Mouse (Mus musculus) left cerebral cortex, adult 18-20 months (tissue): ENCODE data around the gene Cfc1. TPM values are rescaled to one million over a fixed set of nuclear protein-coding genes. Genes with fewer than 3 reads are reported as not detected.

Experiments
- DNase-seq, 2 experiments: peaks; one replicate each; pipeline ENCODE4 v3.0.0; 2021 to 2022; ENCODE audit warnings: low spot score in 2 of 2, mixed read lengths in 1 of 2
- total RNA-seq, 2 experiments: library from RNA; stranded (reverse); gene quantifications; 2 replicates each; pipeline ENCODE4 v1.2.3; 2021

The Cfc1 gene
- total RNA-seq, 2 experiments from 2014 or later: not detected

DNA sequence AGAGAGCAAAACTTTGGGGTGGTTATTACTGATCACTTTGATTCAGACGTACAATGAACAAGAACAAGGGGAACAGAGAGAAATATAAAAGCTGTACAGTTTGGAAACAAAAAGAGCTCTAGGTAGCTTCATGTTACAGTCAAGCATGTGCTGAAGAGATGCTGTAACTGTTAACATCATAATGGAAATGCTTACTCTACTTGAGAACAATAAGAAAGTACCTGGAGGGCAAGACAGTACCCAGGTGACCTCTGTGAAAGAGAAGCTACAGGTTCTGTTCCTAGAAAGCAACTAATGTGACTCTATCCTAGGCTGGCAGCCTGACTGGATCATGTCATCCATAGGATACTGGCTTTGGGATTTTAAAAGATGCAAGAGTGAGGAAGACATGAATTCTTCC is 11.6 kb downstream of the Cfc1 start:
- DNase-seq: no peak

DNA sequence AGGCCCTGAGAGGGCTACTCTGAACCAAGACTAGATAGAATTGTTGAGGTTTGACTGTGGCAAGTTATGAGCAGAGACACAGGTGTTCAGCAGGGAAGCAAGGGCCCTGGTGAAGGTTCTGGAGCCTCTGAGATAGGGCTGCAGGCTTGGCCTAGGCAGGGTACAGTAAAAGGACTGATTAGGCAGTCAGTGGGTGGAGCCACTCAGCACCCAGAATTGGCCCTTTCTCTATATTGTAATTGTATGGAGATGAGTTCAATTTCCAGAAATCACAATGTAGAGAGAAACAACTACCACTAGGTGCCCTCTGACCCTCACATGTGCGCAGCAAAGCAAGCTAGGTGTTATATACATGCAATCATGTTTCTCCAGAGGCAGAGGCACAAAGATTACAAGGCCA is 18.2 kb downstream of the Cfc1 start:
- DNase-seq: no peak

DNA sequence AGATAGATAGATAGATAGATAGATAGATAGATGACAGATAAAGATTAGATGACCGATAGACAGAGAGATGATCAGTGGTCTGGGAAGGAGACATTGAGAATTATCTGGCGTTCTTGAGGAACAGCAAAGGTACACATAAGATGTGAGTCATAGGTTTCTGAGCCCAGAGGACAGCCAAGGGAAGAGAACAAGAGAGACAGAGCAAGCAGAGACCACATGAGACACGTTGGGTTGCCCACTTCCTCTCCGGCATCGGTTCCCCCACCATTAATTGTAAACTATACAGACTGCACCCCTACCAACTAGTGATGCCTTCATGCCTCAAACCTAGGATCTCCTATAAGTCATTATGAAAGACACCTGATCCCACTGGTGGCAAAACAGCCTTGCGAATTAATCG is 18.8 kb downstream of the Cfc1 start:
- no peak for DNase-seq

DNA sequence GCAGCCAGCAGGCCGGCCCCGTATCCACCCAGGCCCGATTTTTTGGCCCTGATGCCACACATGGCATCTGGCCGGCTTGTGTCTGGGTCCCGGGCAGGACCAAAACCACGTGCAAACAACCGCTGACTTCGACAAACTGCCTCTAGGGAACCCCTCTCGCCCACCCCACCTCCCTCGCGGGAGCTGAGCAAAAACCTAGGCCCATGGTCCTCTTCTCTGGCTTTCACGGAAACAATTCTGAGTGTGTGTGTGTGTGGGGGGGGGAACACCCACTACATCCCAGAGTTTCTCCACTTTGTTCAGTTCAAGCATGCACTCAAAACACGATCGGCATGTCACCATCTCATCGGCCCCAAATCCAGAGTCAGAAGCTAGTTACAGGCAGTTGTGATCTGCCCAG is 25.4 kb downstream of the Cfc1 start, which contains the start of gene Prss40:
TSS of gene Prss40 (minus strand) at position 101 of the 400 bp plus-strand sequence.
- DNase-seq: no peak

DNA sequence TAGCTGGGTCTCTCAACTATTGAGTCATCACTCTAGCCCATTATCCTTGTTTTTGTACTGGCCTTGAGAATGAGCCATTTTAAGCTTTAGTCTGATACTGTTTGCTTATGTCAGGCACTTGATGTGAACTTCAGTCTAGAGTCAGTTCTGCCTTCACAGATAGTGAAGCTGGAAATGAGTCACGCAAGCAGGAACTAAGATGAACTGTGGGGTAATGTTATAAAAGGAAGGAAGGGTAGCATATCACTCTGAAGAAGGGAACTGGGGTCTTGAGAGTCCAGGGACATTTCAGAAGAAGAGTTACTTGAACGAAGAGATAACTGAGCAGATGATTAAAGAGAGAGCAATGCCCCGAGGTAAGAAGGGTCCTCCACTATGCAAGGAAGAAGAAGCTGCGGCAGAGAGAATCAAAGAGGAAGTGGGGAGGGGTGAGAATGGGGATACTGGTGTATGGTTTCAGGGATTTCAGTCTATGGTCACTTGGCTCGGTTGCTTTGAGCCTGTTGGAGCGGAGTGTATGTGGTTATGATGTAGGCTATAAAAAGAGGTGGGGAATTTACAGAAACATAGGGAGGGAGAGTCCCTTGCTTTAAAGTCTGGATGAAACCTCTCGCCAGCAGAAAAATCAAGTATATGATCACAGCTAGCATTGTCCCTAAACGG is 29.1 kb downstream of the Cfc1 start:
- DNase-seq: no peak

DNA sequence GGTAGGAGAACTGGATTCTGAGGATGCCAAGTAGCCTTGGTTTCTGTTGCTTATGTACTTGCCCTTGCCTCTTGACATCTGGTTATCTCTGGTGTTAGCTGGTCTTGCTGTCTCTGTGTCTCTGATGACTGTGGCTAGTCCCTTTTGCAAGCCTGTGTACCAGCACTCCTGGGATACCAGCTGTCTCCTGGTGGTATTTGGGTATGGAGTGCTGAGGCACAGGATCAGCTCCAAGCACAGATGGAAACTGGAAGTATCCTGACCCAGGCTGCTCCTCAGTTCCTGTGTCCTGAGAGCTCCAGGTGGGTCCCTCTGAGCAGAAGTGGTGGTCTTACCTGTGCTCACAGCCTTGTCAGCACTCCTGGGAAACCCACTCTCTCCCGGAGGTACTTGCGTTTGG is 32.7 kb downstream of the Cfc1 start:
- no peak for DNase-seq

DNA sequence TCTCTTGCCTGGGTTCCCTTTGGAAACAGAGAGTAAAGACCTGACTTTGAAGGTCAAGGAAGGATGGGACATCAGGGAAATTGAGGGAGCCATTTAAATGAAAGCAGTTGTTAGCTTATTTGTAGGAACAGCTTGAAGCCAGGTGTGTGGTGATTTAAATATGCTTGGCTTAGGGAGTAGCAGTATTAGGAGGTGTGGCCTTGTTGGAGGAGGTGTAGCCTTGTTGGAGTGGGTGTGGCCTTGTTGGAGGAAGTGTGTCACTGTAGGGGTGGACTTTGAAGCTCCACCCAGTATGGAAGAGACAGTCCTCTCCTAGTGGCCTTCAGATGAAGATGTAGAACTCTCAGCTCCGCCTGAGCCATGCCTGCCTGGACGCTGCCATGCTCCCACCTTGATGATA is 34.4 kb downstream of the Cfc1 start:
- no peak for DNase-seq

DNA sequence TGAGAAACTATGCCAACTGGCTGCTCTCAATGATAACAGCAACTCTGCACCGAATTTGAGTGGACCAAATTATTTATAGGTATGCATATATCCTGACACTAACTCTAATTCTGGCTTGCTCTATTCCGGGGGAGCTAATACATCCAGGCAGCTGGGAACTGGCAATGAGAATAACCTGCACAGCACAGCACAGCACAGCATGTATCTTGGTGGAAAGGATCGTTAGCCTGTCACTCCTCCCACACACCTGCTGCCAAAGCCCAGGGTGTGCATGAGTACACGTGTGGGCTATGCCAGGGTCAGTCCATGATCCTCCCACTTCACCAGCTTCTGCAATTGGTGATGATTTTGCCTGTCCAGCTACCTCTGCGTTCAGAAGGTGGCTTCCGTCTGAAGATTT is 36.0 kb downstream of the Cfc1 start:
- DNase-seq: peak; percentile 33 to 63

DNA sequence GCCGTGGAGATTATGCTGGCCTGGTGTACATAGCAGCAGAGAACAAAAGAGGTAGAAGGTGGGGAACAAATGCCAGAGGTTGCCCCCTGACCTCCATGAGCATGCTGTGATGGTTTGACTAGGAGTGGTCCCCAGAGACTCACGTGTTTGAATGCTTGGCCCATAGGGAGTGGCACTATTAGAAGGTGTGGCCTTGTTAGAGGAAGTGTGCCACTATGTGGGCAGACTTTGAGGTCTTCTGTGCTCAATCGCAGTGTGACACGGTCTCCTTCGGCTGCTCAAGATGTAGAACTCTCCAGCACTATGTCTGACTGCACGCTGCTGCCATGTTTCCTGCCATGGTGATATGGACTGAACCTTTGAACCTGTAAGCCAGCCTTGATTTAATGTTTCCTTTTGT is 37.8 kb downstream of the Cfc1 start:
- DNase-seq: no peak

DNA sequence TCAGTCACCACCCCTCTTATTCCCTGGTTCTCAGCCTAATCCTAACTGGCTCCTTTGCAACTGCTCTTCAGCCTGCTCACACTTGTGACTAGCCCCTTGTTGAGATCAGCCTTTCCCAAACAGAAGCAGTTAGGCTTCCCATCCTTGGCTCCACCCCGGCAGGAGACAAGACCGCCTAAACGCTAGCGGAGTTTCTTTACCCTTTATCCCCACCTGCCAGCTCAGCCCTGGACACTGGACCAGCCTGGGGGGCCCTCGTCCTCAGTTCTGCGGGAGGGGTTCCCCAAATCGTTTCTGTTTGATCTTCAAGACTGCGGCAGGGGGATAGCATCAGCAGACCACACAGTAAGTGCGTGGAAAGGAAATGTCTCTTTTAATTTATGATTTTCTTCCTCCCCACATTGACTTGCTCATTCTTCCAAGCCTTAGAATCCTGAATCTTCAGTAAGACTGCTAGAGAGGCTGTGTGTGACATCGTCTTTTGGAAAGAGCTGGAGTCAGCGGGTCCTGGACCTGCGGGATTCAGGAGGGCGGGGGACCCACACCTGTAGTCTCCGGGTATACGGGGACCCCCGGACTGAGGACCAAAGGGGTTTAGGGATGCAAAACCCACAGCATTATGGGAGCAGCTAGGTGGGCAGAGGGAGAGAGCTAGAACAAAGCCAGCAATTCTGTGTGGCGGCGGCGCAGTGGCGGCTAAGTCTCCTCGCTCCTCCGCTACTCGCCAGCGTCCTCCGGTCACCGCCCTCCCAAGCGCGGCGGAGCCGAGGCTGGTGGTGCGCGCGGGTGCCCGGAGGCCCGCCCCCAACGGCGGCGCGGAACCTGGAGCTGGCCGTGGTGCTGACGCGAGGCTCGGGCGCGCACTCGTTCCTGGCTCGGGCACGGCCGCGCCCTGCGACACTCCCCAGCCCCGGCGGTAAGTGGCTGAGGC is 43.7 kb downstream of the Cfc1 start, which contains the start of gene Amer3:
TSS of gene Amer3 (plus strand) at position 807 of the 931 bp plus-strand sequence.
- DNase-seq: peak; percentile 80 to 91

DNA sequence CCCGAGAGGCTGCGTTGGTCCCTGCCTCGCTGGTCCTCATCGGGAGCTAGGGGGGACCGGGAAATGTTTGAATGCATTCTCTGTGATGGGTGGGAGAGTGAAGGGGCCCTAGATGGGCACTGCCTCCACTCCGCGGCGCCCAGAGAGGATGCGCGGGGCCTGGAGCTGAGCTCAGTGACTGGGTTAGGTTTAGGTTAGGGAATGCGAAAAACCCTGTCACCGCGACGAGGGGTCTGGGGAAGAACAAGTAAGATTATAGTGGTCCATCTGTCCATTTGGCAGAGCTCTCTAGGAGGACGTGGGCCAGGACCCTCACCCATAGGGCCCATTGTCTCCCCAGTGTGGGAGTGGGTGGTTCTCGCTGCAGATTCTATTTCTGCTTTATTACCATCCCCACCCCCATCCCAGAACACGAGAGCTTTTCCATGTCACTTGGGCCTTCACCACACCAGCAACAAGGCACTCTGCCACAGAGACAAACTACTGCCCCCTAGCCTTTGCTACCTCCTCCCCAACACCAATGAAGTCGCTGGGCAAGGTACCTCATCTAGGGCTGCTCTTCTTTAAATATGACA is 44.4 kb downstream of the Cfc1 start:
- DNase-seq: peak; percentile 25 to 30

DNA sequence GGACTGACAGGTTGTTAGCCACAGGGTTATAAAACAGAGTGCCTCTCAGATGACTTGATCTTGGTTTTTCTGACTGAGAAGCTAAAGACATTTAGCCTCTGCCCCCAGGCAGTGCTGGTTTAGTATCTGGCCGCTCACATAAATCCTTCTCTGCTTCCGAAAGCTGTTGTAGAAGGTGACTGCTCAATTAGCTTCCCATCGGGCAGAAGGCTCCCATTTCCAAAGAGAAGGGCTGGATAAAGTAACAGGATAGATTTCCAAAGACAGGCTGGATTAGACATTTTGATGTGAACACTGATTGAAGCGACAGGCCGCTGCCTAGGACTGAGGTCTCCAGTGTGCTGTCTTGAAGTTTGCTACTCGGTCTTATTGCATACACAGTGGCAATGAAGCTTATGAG is 46.8 kb downstream of the Cfc1 start:
- DNase-seq: no peak

DNA sequence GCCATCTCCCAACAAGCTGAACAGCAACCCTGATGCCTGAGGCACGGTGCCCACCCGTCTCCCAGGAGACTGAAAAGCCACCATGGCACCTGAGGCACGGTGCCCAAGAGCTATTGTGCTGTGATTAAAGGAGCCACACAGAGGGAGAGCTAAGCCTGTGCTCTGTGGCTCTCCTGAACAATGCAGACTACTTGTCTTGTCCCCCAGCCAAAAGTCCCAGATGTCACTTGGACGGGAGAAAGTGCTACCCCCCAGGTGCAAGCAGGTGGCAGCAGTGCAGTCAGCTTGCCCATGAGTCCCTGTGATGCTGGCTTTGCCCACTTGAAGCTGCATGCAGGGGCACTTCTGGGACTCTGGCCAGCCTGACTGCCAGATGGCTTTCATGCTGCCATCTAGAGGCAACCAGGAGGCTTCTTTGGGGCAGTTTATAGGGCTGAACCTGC is 48.4 kb downstream of the Cfc1 start:
- peak; percentile 64 to 65 for DNase-seq

DNA sequence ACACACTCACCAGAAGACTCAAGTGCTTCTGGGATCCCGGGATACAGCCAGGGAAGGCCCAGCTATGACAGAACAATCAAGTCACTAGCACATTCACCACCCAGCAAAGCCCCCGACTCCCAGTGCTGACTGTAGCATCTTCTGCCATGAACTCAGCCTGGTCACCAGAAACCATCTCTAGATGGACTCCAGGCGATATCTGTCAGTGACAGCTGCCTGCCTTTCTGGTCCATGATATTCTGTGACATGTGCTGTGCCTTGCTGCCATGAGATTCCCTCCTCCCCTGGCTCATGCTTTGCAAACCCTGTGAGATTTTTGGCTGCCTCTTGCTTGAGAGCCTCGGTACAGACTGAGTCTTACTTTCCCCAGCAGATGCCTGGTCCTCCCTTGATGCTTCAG is 49.3 kb downstream of the Cfc1 start:
- DNase-seq: no peak

DNA sequence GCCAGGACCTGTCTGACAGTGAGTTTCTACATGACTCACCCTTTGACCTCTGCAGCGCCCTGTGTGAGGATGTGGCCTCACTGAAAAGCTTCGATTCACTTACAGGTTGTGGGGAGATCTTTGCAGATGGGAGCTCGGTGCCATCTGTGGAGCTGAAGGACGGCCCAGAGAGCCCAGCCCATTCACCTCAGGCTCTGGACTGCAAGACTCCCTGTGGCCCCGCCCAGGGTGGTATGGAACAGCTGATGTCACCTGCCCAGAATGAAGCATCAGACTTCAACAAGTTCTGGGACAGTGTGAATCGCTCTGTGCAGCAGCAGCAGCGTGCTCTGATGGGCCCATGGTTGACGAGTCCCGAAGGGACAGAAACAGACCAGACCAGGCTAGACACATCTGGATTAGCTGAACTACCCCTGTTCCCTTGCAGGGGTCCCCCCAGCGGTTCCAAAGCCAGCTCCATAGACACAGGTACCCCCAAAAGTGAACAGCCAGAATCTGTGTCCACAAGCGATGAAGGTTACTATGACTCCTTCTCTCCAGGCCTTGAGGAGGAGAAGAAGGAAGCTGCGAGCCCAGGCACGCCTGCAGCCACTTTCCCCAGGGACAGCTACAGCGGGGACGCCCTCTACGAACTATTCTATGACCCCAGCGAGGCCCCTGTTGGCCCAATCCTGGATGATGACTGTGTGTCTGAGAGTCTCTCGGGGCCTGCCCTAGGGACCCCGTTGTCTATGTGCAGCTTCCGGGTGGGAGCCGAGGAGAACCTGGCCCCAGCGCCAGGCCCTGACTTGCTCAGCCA is 52.0 kb downstream of the Cfc1 start:
- DNase-seq: no peak

Other genes starting within 250 kb of the Cfc1 start
- 10 to 100 TPM; 12.9 to 15.9 TPM for gene Ccdc115, start 96.0 kb upstream of the Cfc1 start, total RNA-seq
- gene Imp4, start 95.8 kb upstream of the Cfc1 start, total RNA-seq: 10 to 100 TPM; 34.2 to 36.5 TPM
- 1 to 10 TPM; 3.0 to 4.5 TPM for gene Ptpn18, start 75.9 kb upstream of the Cfc1 start, total RNA-seq
- not detected for gene Prss39, start 37.2 kb upstream of the Cfc1 start, total RNA-seq
- gene Prss40, start 25.3 kb downstream of the Cfc1 start, total RNA-seq: not detected
- gene Amer3, start 44.0 kb downstream of the Cfc1 start, total RNA-seq: 10 to 100 TPM; 24.7 to 25.0 TPM